Mouse (Mus musculus): ENCODE measurements around the gene Ms4a4a. TPM values are rescaled to one million over a fixed set of nuclear protein-coding genes. Genes with fewer than 3 reads are reported as not detected.

Ms4a4a gene
- polyA plus RNA-seq, 1 experiment = 0.31 TPM

DNA sequence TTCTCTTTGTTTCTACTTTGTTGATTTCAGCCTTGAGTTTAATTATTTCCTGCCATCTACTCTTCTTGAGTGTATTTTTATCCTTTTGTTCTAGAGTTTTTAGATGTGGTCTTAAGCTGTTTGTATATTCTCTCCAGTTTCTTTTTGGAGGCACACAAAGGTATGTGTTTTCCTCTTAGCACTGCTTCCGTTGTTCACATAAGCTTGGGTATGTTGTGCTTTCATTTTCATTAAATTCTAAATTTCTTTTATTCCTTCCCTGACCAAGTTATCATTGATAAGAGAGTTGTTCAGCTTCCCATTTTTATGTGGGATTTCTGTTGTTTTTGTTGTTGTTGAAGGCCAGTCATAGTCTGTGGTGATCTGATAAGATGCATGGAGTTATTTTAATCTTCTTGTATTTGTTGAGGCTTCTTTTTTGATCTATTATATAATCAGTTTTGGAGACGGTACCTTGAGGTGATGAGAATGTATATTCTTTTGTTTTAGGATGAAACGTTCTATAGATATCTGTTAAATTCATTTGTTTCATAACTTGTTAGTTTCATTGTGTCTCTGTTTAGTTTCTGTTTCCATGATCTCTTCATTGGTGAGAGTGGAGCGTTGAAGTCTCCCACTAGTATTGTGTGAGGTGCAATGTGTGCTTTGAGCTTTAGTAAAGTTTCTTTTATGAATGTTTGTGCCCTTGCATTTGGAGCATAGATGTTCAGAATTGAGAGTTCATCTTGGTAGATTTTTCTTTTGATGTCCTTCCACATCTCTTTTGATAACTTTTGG lies 59.9 kb downstream of the Ms4a4a start:
- TF ChIP-seq POLR2A (IDR thresholded peaks at IDR 0.05; ENCODE audit: borderline replicate concordance, insufficient read depth, low read length) (no peak), CTCF (IDR thresholded peaks at IDR 0.05; ENCODE audit: borderline replicate concordance, insufficient read depth, low read depth, low read length) (no peak)
- Histone ChIP-seq H3K27ac (ENCODE audit: insufficient read depth, low read length) (no peak overlapping the region), H3K27me3 (ENCODE audit: control insufficient read depth, insufficient read depth, low read length) (no peaks in the 10 kb centered on the region), H3K4me1 (ENCODE audit: control insufficient read depth, insufficient read depth, low read length) (no peaks in the 10 kb centered on the region), H3K4me3 (replicated peaks; ENCODE audit: insufficient read depth, low read depth, low read length) (no peak overlapping the region)
- WGBS = 85% methylated on average over 4 of the region's 4 CpGs
- DNase-seq = no peak

Other genes with a start within 250 kb of the Ms4a4a start
- not detected in 2 replicates for gene 1700017D01Rik, start 244.6 kb upstream of the Ms4a4a start, polyA plus RNA-seq (2012; rRNA removed)
- gene 1700025F22Rik, start 210.2 kb upstream of the Ms4a4a start, polyA plus RNA-seq (2012; rRNA removed) = not detected in 2 replicates
- not detected in 2 replicates for gene Ms4a13, start 178.8 kb upstream of the Ms4a4a start, polyA plus RNA-seq (2012; rRNA removed)
- not detected in 2 replicates for gene Ms4a12, start 143.1 kb upstream of the Ms4a4a start, polyA plus RNA-seq (2012; rRNA removed)
- 0.05 and 0.10 TPM in 2 replicates for gene Ms4a1, start 109.3 kb upstream of the Ms4a4a start, polyA plus RNA-seq (2012; rRNA removed)
- not detected in 2 replicates for gene Ms4a5, start 91.7 kb upstream of the Ms4a4a start, polyA plus RNA-seq (2012; rRNA removed)
- gene Ms4a14, start 61.1 kb upstream of the Ms4a4a start, polyA plus RNA-seq (2012; rRNA removed) = 0.07 and 0.13 TPM in 2 replicates
- gene Ms4a7, start 39.4 kb upstream of the Ms4a4a start, polyA plus RNA-seq (2012; rRNA removed) = 0.33 and 0.71 TPM in 2 replicates
- 0.18 TPM in 1 of 2 replicates, not detected in the other for gene Ms4a4c, start 29.2 kb downstream of the Ms4a4a start, polyA plus RNA-seq (2012; rRNA removed)
- 0.16 and 0.24 TPM in 2 replicates for gene Ms4a4b, start 68.0 kb downstream of the Ms4a4a start, polyA plus RNA-seq (2012; rRNA removed)
- 0.25 and 0.32 TPM in 2 replicates for gene Ms4a6c, start 93.8 kb downstream of the Ms4a4a start, polyA plus RNA-seq (2012; rRNA removed)
- gene Gm8369, start 110.4 kb downstream of the Ms4a4a start, polyA plus RNA-seq (2012; rRNA removed) = not detected in 2 replicates
- 0.43 and 0.57 TPM in 2 replicates for gene Ms4a6b, start 141.0 kb downstream of the Ms4a4a start, polyA plus RNA-seq (2012; rRNA removed)
- gene Ms4a4d, start 161.3 kb downstream of the Ms4a4a start, polyA plus RNA-seq (2012; rRNA removed) = 0.10 and 0.28 TPM in 2 replicates
- gene Ms4a6d, start 229.3 kb downstream of the Ms4a4a start, polyA plus RNA-seq (2012; rRNA removed) = 0.48 and 0.54 TPM in 2 replicates
- gene Ms4a2, start 248.2 kb downstream of the Ms4a4a start, polyA plus RNA-seq (2012; rRNA removed) = not detected in 2 replicates